Mouse (Mus musculus) layer of hippocampus, adult 2 months (tissue): ENCODE measurements around the gene Supt7l. TPM values are rescaled to one million over a fixed set of nuclear protein-coding genes. Genes with fewer than 3 reads are reported as not detected.

Experiments
- DNase-seq, 2 experiments: peaks; one replicate each; pipeline ENCODE4 v3.0.0; 2022; ENCODE audit warnings: low spot score in 2 of 2
- H3K27ac ChIP-seq: fragments of 200-600 bp; 2 replicates; pipeline ENCODE4 v1.8.1; 2022
- H3K4me3 ChIP-seq: fragments of 200-600 bp; 2 replicates; pipeline ENCODE4 v1.8.1; 2022; ENCODE audit warnings: mild to moderate bottlenecking
- CTCF ChIP-seq: fragments of 200-600 bp; conservative IDR thresholded peaks from 2 replicates; pipeline ENCODE4 v1.8.1; 2022; ENCODE audit warnings: antibody characterized with exemption, mild to moderate bottlenecking, moderate library complexity
- total RNA-seq, 2 experiments: library from RNA; stranded (reverse); gene quantifications; 2 replicates each; pipeline ENCODE4 v1.2.3; 2021

Gene Supt7l
- total RNA-seq, 2 experiments from 2014 or later, result 19.6 TPM

DNA sequence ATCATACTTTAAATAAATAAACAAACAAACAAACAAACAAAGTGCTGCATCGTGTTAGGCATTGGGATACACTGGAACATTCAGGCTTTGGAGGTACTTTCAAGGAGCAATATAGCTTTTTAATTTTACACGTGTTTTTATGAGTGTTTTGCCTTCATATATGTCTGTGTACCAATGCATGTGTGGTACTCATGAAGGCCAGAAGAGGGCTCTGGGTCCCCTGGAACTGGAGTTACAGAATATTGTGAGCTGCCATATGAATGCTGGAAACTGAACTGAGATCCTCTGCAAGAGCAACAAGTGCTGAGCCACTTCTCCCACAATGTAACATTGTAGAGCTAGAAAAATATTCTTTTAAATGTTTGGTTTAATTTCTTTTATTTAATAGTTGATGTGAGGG lies 7.6 kb upstream of the Supt7l start:
- TF ChIP-seq CTCF, result peak; percentile 22; the same call in 1 of the 2 replicates
- H3K4me3 ChIP-seq, result no peak overlapping the region
- DNase-seq, result no peak
- no peak overlapping the region for H3K27ac ChIP-seq

DNA sequence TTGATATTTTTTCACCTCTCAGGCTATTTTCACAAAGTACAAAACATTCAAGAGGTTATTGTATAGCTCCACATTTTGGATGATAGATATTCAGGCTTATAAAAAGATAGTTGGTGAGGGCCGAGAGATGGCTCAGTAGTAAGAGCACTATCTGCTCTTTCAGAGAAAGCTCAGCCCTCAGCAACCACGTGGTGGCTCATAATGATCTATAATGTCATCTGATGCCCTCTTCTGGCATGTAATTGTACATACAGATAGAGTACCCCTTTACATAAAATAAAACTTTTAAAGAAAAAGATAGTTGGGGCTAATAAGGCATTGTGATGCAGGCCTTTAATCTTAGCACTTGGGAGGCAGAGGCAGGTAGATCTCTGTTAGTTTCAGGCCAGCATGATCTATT lies 953 bp upstream of the Supt7l start:
- Histone ChIP-seq H3K4me3 (no peak overlapping the region), H3K27ac (no peak overlapping the region)
- TF ChIP-seq CTCF, result peak; percentile 27; the same call in 1 of the 2 replicates
- DNase-seq, result no peak

- Histone ChIP-seq H3K4me3 (peak overlapping the region; percentile 86), H3K27ac (peak overlapping the region; percentile 97)
- TF ChIP-seq CTCF, result no peak
- DNase-seq, result no peak
Measured at GRCm38 (mm10) chr5:31527117-31527680, 408 bp downstream of the Supt7l start.

GRCm38 (mm10) chr5:31526354-31527116 lies 1.1 kb downstream of the Supt7l start, which contains the start of gene Slc4a1ap:
TSS of gene Slc4a1ap (plus strand) at chr5:31526995.
- no peak for TF ChIP-seq CTCF
- Histone ChIP-seq H3K4me3 (peak within 1 kb of the TSS; percentile 86), H3K27ac (peak within 1 kb of the TSS; percentile 97)
- DNase-seq, result peak; percentile 59 to 73

- DNase-seq, result no peak
- TF ChIP-seq CTCF, result no peak
- Histone ChIP-seq H3K4me3 (no peak overlapping the region), H3K27ac (no peak overlapping the region)
Measured at GRCm38 (mm10) chr5:31520556-31520955, 7.1 kb downstream of the Supt7l start.

- Histone ChIP-seq H3K27ac (no peak overlapping the region), H3K4me3 (no peak overlapping the region)
- no peak for TF ChIP-seq CTCF
- no peak for DNase-seq
Measured at GRCm38 (mm10) chr5:31512481-31512880, 15.1 kb downstream of the Supt7l start.

DNA sequence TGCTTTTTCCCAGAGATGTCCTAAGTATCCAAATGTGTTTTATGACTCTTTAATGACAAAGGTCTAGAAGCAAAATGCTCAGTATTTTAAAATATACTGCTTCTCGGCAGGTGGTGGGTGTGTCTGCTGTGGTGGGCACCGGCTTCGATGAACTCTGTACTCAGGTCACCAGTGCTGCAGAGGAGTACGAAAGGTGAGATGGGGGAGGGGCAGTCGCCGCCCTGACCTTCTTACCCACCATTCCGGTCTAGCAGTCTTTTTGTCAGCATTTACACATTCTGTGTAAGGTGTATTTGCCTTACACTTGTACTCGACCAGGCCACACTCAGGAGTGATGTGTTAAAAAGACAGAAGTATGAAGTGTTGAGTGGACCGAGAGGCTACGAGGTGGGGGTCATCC lies 22.8 kb downstream of the Supt7l start:
- Histone ChIP-seq H3K27ac (no peak overlapping the region), H3K4me3 (no peak overlapping the region)
- no peak for DNase-seq
- no peak for TF ChIP-seq CTCF

DNA sequence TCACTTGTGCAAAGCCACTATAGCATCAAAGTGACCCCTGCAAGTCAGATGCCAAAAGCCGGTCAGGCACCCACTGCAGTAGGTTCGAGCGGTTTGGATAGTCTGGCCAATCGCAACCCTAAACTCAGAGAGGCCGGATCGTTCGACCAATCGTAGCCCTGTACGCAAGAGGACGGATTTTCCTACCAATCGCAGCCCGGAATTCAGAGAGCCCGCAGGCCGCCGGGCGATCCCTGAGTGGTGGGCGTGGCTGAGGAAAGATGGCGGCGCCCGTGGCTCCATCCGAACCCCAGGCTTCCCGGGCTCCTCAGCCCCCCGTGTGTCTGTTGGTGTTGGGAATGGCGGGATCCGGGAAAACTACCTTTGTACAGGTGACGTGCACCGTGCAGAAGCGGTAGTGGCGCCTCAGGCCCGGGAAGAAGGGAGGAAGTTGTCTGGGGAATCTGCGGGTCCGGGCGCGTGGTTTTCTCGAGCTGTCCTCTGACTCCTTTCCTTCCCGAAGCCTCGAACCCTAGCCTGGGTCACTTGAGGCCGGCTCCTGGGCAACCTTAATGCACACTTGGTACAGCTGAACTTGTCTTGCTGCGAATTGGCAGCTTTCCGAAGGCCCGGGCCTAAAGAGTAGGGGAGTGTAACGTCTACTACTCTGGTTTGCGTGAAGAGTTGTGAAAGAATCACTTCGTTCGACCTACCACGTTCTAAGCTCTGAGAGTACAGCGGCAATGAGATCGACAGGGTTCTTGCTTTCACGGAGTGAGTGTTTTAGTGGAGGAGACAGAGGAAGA lies 32.9 kb downstream of the Supt7l start, which contains the start of gene Gpn1:
Gene Gpn1 (plus strand): TSS at position 229 of the 785 bp plus-strand sequence.
- H3K27ac ChIP-seq, result peak within 1 kb of the TSS; percentile 80

DNA sequence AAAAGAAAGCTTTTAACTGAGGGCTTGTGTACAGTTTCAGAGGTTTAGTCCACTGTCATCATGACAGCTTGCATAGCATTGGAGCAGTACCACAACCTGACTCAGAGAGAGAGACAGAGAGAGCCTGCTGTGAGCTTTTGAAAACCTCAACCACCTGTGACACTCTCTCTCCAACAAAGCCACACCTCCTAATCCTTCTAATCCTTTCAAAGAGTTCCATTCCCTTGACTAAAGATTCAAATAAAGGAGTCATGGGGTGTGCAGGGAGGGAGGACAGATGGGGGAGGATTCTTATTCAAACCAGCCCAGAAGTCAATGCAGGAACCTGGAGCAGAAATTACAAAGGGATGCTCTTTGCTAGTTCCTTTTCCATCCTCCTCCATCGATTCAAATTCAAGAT lies 35.6 kb downstream of the Supt7l start:
- no peak for DNase-seq
- H3K27ac ChIP-seq, result no peak overlapping the region
- no peak overlapping the region for H3K4me3 ChIP-seq
- no peak for TF ChIP-seq CTCF

More for the DNA sequence above, 32.9 kb downstream of the Supt7l start, which contains the start of gene Gpn1:
- no peak for TF ChIP-seq CTCF
- peak; percentile 89 to 95 for DNase-seq
- H3K4me3 ChIP-seq, result peak within 1 kb of the TSS; percentile 91

GRCm38 (mm10) chr5:31489116-31489769 lies 38.4 kb downstream of the Supt7l start:
- TF ChIP-seq CTCF, result no peak
- no peak overlapping the region for H3K4me3 ChIP-seq
- no peak for DNase-seq
- H3K27ac ChIP-seq, result no peak overlapping the region

GRCm38 (mm10) chr5:31487889-31488288 lies 39.7 kb downstream of the Supt7l start:
- no peak overlapping the region for H3K4me3 ChIP-seq
- H3K27ac ChIP-seq, result no peak overlapping the region
- no peak for TF ChIP-seq CTCF
- DNase-seq, result no peak

DNA sequence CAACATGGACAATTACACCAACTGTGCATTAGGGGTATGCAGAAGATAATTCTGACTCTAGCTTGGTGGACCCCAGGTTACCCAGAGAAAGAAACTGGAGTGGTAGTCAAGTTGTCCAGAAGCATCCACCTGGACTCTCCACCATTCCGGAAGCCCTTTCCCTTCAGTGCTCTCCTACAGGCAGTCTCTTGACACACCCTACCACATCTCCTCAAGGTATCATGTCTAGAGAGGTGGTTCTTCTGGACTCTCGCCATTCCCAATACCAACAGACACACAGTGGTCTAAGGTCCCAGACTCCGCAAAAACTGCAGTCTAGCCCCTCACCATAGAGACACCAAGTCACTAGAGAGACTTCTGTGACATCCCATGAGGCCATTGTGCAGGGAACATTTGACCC lies 42.2 kb downstream of the Supt7l start, which contains the start of gene 4930548H24Rik:
Gene 4930548H24Rik (plus strand): TSS at position 301 of the 400 bp plus-strand sequence.
- TF ChIP-seq CTCF, result no peak
- H3K4me3 ChIP-seq, result no peak within 1 kb of the TSS
- no peak within 1 kb of the TSS for H3K27ac ChIP-seq
- DNase-seq, result no peak
